ENCODE assay signal across 8 mouse cellular contexts in the genomic region with DNA sequence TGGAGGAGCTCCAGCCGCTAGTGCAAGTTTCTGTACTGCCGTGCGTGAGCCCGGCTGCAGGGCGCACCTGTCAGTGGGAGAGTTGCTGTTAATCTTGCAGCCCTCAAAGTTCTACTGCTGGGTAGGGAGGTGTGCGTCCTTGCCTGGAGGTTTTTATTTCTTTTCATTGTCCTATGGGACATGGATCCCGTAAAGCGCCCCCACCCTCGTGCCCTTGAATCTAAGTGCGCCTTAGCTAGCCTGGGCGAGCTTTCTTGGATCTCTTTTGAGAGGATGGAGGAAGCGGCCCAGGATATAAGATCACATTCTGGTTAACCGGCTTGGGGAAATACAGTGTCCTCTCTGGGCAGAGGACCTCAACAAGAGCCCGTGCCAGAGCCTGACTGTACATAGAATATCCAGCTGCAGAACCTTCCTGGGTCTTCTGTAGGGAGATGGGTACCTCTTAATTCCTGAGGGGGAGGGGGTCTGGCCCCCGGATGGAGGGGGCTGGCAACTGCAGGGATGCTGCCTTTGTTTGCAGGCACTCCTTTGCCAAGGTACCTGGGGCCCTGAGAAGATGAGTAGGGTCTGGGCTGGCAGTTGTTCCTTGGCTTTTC. TPM values are rescaled to one million over a fixed set of nuclear protein-coding genes. Genes with fewer than 3 reads are reported as not detected.
A peak's percentile ranks its signal among the peaks of the same experiment; 100 is the strongest.
DNase-seq lines count a peak whose midpoint lies in the region; ATAC-seq and TF ChIP-seq lines count a peak whose summit lies in the region.

No protein-coding gene starts in this region.

- peaks cover 12% of the 10 kb centered on the region for H3K27me3 ChIP-seq in spleen, adult 2 months (ENCODE audit: control insufficient read depth, insufficient read depth, low read length)
- no peaks in the 10 kb centered on the region for H3K27me3 ChIP-seq in kidney, postnatal 0 days (ENCODE audit: insufficient read depth, low read length)
- peaks cover 62% of the 10 kb centered on the region for H3K27me3 ChIP-seq in neural tube, embryonic 12.5 days (replicated peaks)

- no peaks in the 10 kb centered on the region for H3K9me3 ChIP-seq in kidney, postnatal 0 days (replicated peaks; ENCODE audit: low read length)
- no peaks in the 10 kb centered on the region for H3K9me3 ChIP-seq in neural tube, embryonic 12.5 days

- peak; percentile 23 to 38 for DNase-seq in adrenal gland, postnatal 36 days
- no peak for DNase-seq in adrenal gland, adult 18-20 months (ENCODE audit: low spot score in 2 of 2)
- no peak for DNase-seq in spleen, adult 2 months (ENCODE audit: low read depth in 1 of 2, low spot score in 2 of 2)
- DNase-seq in spleen, adult 18-20 months, result no peak
- peak; percentile 28 for DNase-seq in kidney, postnatal 0 days (ENCODE audit: low spot score)
- DNase-seq in gastrocnemius, adult 8-10 months (ENCODE audit: low spot score in 2 of 2), result no peak
- DNase-seq in right cerebral cortex, postnatal 10 days (ENCODE audit: low spot score in 2 of 2), result no peak

- peak overlapping the region; percentile 15; the same call in 1 of the 2 replicates for H3K4me3 ChIP-seq in spleen, adult 2 months (ENCODE audit: extremely low read depth, insufficient read depth, insufficient read length)
- H3K4me3 ChIP-seq in kidney, postnatal 0 days (replicated peaks; ENCODE audit: low read depth, low read length), result peak overlapping the region; percentile 53
- peak overlapping the region; percentile 48 for H3K4me3 ChIP-seq in neural tube, embryonic 12.5 days

- 4% methylated on average over 15 of the region's 15 CpGs for WGBS in spleen, adult 2 months
- 2% methylated on average over 15 of the region's 15 CpGs for WGBS in kidney, postnatal 0 days
- under 1% methylated on average over 15 of the region's 15 CpGs for WGBS in neural tube, embryonic 12.5 days

- H3K36me3 ChIP-seq in spleen, adult 2 months (ENCODE audit: control insufficient read depth, insufficient read depth, low read length), result peaks cover 1% of the 10 kb centered on the region
- peaks cover 8% of the 10 kb centered on the region; the same call in 1 of the 2 replicates for H3K36me3 ChIP-seq in kidney, postnatal 0 days (ENCODE audit: insufficient read depth, low read length)
- H3K36me3 ChIP-seq in neural tube, embryonic 12.5 days, result peaks cover 14% of the 10 kb centered on the region

- no peak for TF ChIP-seq CTCF in spleen, adult 2 months (IDR thresholded peaks at IDR 0.05; ENCODE audit: extremely low read depth, insufficient read depth, insufficient read length, insufficient replicate concordance)
- no peak for TF ChIP-seq CTCF in kidney, postnatal 0 days (IDR thresholded peaks at IDR 0.05; ENCODE audit: low read depth)

- H3K4me1 ChIP-seq in spleen, adult 2 months (ENCODE audit: control insufficient read depth, insufficient read depth, insufficient read length), result peaks cover 4% of the 10 kb centered on the region
- peaks cover 30% of the 10 kb centered on the region for H3K4me1 ChIP-seq in kidney, postnatal 0 days (replicated peaks; ENCODE audit: insufficient read depth, low read length)
- peaks cover 32% of the 10 kb centered on the region for H3K4me1 ChIP-seq in neural tube, embryonic 12.5 days

- H3K27ac ChIP-seq in spleen, adult 2 months (ENCODE audit: insufficient read depth, low read length), result no peak overlapping the region
- no peak overlapping the region for H3K27ac ChIP-seq in kidney, postnatal 0 days
- H3K27ac ChIP-seq in neural tube, embryonic 12.5 days, result no peak overlapping the region

- ATAC-seq in kidney, postnatal 0 days (replicated peaks; ENCODE audit: low FRiP score, low read depth), result peak; percentile 19; the same call in 1 of the 2 replicates
- ATAC-seq in neural tube, embryonic 12.5 days (ENCODE audit: low FRiP score, low read depth), result peak; percentile 31; the same call in 1 of the 2 replicates

- no peak for TF ChIP-seq POLR2A in spleen, adult 2 months (IDR thresholded peaks at IDR 0.05; ENCODE audit: low read depth, low read length)

- H3K9ac ChIP-seq in kidney, postnatal 0 days (ENCODE audit: low read depth, low read length), result peak overlapping the region; percentile 60
- peak overlapping the region; percentile 65 for H3K9ac ChIP-seq in neural tube, embryonic 12.5 days

- H3K4me2 ChIP-seq in kidney, postnatal 0 days (ENCODE audit: low read length), result peak overlapping the region; percentile 99
- peak overlapping the region; percentile 98 for H3K4me2 ChIP-seq in neural tube, embryonic 12.5 days (replicated peaks)

RNA-seq across cellular contexts. Expression of a gene that starts 1.4 kb away (rescaled TPM):
- 1 to 10 TPM in 1 of 2 experiments, under 1 TPM in 1; 0.20 to 1.5 TPM for total RNA-seq in adrenal gland, postnatal 36 days (2021)
- total RNA-seq in adrenal gland, adult 18-20 months (2021), result under 1 TPM; 0.26 to 0.33 TPM
- 0.11 and 0.15 TPM in 2 replicates for polyA plus RNA-seq in spleen, adult 2 months (2012; rRNA removed)
- 0.41 and 0.54 TPM in 2 replicates for polyA plus RNA-seq in kidney, postnatal 0 days (2015; fragmentation: Nextera tagmentation; extraction: Ambion mirVana)
- polyA plus RNA-seq in neural tube, embryonic 12.5 days (2016; fragmentation: Nextera tagmentation; extraction: Ambion mirVana), result 0.23 and 0.27 TPM in 2 replicates
- total RNA-seq in gastrocnemius, adult 8-10 months (2022), result under 1 TPM; 0.65 to 0.94 (median 0.75) TPM

RNA-seq across cellular contexts. Expression of a gene that starts 22.0 kb away (rescaled TPM):
- 10 to 100 TPM; 48.7 to 50.6 TPM for total RNA-seq in adrenal gland, postnatal 36 days (2021)
- total RNA-seq in adrenal gland, adult 18-20 months (2021), result 10 to 100 TPM; 48.9 to 50.9 TPM
- polyA plus RNA-seq in spleen, adult 2 months (2012; rRNA removed), result 13.6 and 15.5 TPM in 2 replicates
- polyA plus RNA-seq in kidney, postnatal 0 days (2015; fragmentation: Nextera tagmentation; extraction: Ambion mirVana), result 59.2 and 62.1 TPM in 2 replicates
- 48.5 and 53.4 TPM in 2 replicates for polyA plus RNA-seq in neural tube, embryonic 12.5 days (2016; fragmentation: Nextera tagmentation; extraction: Ambion mirVana)
- 10 to 100 TPM; 21.7 to 26.7 (median 25.3) TPM for total RNA-seq in gastrocnemius, adult 8-10 months (2022)

Comparison
In these comparisons a context has a peak if more than half of its experiments do, and no peak if none do; other contexts are left out.
1. DNase-seq: peak in adrenal gland, postnatal 36 days (2 of 2) and kidney, postnatal 0 days (single experiment); none in adrenal gland, adult 18-20 months (0 of 2), spleen, adult 2 months (0 of 2), spleen, adult 18-20 months (0 of 2), gastrocnemius, adult 8-10 months (0 of 2) and right cerebral cortex, postnatal 10 days (0 of 2).
2. Peak in every context shown above with its lines, with median percentiles within 50 percentile points of each other: H3K4me3 ChIP-seq.